Mouse (Mus musculus): ENCODE data around the gene Git1. TPM values are rescaled to one million over a fixed set of nuclear protein-coding genes. Genes with fewer than 3 reads are reported as not detected.

Git1 gene
- polyA plus RNA-seq, 1 experiment = 566 TPM

DNA sequence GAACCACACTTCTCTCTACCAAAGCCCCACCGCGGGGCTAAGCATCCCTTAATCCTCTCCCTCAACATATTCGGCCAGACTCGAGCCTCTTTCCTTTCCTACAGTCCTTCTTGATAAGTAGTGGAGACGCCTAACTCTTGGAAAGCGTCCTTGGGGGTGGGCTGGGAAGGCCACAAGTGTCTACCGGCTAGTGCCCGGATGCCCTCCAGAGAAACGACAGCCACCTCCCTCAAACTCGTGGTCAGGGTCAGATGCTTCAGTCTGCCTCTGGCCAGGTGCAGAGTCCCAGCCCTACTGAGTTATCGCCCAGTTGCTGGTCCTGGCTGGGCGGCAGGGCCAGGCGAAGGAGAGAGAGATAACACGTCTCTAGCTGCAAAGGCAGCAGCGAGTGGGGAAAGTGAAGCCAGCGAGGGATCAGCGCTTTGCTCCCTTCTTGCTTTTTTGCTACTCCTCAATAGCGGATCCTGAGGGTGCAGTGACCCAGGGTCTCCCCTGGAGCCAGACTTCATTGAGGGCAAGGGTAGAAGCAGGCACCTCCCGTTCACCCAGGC, 21.0 kb downstream of the Git1 start:
- Histone ChIP-seq H3K36me3 (ENCODE audit: control insufficient read depth, insufficient read depth, low read length) (no peaks in the 10 kb centered on the region), H3K4me1 (ENCODE audit: control insufficient read depth, insufficient read depth, low read length) (peaks cover 33% of the 10 kb centered on the region), H3K27me3 (ENCODE audit: control insufficient read depth, insufficient read depth, low read length) (no peaks in the 10 kb centered on the region), H3K27ac (ENCODE audit: control insufficient read depth, insufficient read depth, low read depth, low read length) (no peak overlapping the region), H3K4me3 (ENCODE audit: control insufficient read depth, low read depth, low read length) (peak overlapping the region; percentile 43)
- TF ChIP-seq POLR2A (IDR thresholded peaks at IDR 0.05; ENCODE audit: control insufficient read depth, low read depth, low read length) (no peak), CTCF (IDR thresholded peaks at IDR 0.05; ENCODE audit: control insufficient read depth, insufficient read depth, insufficient replicate concordance, low read depth, low read length) (no peak)

DNA sequence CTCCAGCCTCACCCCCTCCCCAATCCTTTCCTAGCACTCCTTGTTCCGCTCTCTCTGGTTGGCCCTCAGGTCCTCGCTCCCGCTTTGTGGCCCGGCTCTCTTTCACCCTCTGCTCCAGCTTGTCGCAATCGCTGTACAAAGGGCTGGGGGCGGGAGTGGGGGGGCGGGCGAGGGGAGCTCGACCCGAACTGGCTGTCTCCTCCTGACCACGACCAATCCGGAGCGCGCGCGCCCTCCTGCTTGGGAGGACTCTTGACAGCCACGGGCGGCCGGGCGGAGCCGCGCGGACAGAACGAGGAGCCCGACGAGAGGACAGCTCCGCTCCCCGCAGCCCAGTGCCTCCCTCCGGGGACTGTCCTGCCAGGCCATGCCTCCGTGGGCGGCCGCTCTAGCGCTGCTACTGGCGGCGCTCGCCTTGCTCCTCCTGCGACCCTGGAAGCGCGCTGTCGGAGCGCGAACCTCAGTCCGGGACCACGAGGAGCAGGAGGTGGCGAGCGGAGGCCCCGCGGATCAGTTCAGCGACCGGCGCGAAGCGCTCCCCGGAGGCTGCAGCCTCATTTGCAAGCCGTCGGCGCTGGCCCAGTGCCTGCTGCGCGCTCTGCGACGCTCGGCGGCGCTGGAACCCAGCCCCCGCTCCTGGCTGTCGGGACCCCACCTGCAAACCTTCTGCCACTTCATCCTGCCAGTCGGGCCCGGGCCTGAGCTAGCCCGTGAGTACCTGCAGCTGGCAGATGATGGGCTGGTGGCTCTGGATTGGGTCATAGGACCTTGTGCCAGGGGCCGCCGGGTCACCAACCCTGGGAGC, 21.7 kb downstream of the Git1 start, which contains the start of gene Abhd15:
TSS of gene Abhd15 (plus strand) at position 290 of the 805 bp plus-strand sequence.
- Histone ChIP-seq H3K4me1 (ENCODE audit: control insufficient read depth, insufficient read depth, low read length) (peaks cover 33% of the 10 kb centered on the region), H3K4me3 (ENCODE audit: control insufficient read depth, low read depth, low read length) (peak within 1 kb of the TSS; percentile 77), H3K36me3 (ENCODE audit: control insufficient read depth, insufficient read depth, low read length) (no peaks in the 10 kb centered on the region), H3K27me3 (ENCODE audit: control insufficient read depth, insufficient read depth, low read length) (no peaks in the 10 kb centered on the region), H3K27ac (ENCODE audit: control insufficient read depth, insufficient read depth, low read depth, low read length) (no peak within 1 kb of the TSS)
- TF ChIP-seq CTCF (IDR thresholded peaks at IDR 0.05; ENCODE audit: control insufficient read depth, insufficient read depth, insufficient replicate concordance, low read depth, low read length) (no peak), POLR2A (IDR thresholded peaks at IDR 0.05; ENCODE audit: control insufficient read depth, low read depth, low read length) (0 out of 2 replicates have a peak, but pooled peaks have one; percentile 40)

DNA sequence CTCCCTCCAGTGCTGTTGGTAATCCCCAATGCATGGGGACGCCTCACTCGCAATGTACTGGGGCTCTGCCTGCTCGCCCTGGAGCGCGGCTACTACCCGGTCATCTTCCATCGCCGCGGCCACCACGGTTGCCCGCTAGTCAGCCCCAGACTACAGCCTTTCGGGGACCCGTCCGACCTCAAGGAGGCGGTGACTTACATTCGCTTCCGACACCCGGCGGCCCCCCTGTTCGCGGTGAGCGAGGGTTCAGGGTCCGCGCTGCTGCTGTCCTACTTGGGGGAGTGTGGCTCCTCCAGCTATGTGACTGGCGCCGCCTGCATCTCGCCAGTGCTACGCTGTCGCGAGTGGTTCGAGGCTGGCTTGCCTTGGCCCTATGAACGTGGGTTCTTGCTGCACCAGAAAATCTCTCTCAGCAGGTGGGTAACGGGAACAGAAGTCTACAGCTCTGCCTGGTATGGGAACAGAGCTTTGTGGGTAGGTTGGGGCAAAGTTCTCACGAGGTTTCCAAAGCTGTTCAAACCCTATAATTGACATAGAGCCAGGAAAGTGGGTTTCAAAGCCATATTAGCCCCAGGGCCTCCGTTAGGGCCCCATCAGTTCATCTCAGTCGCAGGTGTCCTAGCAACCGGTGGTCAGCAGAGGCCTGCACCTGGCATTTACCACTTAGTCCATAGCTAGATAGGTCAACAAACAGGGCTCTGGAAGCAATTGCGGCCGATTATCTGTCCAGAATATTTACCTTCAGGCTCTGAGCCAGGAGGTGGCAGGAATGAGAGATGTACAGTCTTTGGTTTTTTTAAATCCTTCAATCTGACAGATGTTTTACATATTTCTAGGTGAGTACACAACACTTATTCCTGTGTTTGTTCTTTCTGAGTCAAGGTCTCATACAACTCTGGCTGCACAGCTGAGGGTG, 22.5 kb downstream of the Git1 start, which contains the start of gene Trp53i13:
TSS of gene Trp53i13 (minus strand) at position 344 of the 916 bp plus-strand sequence.
- Histone ChIP-seq H3K27me3 (ENCODE audit: control insufficient read depth, insufficient read depth, low read length) (no peaks in the 10 kb centered on the region), H3K4me1 (ENCODE audit: control insufficient read depth, insufficient read depth, low read length) (peaks cover 35% of the 10 kb centered on the region), H3K36me3 (ENCODE audit: control insufficient read depth, insufficient read depth, low read length) (no peaks in the 10 kb centered on the region), H3K27ac (ENCODE audit: control insufficient read depth, insufficient read depth, low read depth, low read length) (no peak within 1 kb of the TSS), H3K4me3 (ENCODE audit: control insufficient read depth, low read depth, low read length) (peak within 1 kb of the TSS; percentile 77)
- TF ChIP-seq POLR2A (IDR thresholded peaks at IDR 0.05; ENCODE audit: control insufficient read depth, low read depth, low read length) (no peak), CTCF (IDR thresholded peaks at IDR 0.05; ENCODE audit: control insufficient read depth, insufficient read depth, insufficient replicate concordance, low read depth, low read length) (no peak)

DNA sequence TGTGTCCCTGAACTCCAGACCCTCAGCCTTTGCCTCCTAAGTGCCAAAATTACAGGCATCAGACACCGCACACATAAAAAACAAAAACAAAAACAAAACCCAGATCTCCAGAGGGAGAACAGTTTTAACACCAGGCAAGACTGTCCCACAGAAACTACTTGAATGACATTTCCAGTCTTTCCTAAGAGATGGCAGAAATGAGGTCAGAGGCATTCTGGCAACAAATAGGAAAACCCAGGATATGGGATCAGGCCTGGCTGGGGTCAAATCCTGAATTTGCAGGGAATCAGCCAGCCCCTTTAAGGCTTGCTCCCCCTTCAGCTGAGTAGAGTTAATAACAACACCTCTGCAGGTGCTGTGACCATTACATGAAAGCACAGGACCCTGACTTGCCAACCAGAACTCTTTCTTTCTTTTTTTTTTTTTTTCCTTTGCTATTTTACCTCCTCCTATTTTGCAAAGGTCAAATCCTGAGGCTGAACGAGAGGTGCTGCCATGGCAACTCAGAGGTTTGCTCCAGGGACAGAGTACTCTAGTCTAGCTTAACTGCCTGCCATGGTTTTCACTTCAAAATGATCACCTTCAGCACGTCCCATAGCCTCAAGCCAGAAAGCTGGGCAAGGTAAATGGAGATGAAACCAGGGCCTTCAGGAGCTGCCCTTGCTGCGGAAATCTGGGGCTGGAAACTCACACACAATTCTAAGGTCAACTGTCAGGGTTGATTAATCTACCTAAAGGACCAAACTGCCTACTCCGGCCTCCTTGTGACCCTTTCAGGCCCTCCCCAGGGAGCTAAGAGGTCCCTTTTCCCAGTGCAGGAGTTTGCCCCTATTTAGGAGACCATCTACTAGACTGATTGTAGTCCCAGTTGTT, 23.4 kb downstream of the Git1 start:
- peaks cover 35% of the 10 kb centered on the region for H3K4me1 ChIP-seq (ENCODE audit: control insufficient read depth, insufficient read depth, low read length)
- no peaks in the 10 kb centered on the region for H3K36me3 ChIP-seq (ENCODE audit: control insufficient read depth, insufficient read depth, low read length)
- TF ChIP-seq POLR2A (IDR thresholded peaks at IDR 0.05; ENCODE audit: control insufficient read depth, low read depth, low read length) (no peak), CTCF (IDR thresholded peaks at IDR 0.05; ENCODE audit: control insufficient read depth, insufficient read depth, insufficient replicate concordance, low read depth, low read length) (no peak)
- no peak overlapping the region for H3K4me3 ChIP-seq (ENCODE audit: control insufficient read depth, low read depth, low read length)
- H3K27me3 ChIP-seq (ENCODE audit: control insufficient read depth, insufficient read depth, low read length) = no peaks in the 10 kb centered on the region
- H3K27ac ChIP-seq (ENCODE audit: control insufficient read depth, insufficient read depth, low read depth, low read length) = no peak overlapping the region

DNA sequence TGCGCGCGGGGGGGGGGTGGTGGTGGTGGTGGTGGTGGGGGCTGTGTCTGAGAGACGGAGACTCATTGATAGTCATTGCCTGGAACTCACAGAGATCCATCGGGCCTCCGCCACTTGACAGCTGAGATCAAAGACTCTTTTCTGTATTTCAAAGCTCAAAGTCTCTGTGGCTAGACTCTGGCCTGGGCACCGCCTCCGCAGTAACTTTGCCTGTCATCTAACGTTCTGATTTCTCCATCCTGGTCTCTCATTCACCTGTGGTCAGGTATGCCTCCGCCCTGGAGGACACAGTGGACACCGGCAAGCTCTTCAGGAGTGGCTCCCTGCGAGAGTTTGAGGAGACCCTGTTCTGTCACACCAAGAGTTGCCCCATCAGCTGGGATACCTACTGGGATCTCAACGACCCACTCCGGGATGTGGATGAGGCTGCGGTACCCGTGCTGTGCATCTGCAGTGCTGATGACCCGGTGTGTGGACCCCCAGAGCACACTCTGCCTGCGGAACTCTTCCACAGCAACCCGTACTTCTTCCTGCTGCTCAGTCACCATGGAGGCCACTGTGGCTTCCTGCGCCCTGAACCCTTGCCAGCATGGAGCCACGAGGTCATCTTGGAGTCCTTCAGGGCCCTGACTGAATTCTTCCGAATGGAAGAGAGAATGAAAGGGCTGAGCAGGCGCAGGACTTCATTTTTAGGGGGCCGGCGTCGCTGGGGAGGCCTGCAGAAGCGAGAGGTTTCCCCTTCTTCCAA, 24.9 kb downstream of the Git1 start:
- Histone ChIP-seq H3K27ac (ENCODE audit: control insufficient read depth, insufficient read depth, low read depth, low read length) (no peak overlapping the region), H3K4me3 (ENCODE audit: control insufficient read depth, low read depth, low read length) (no peak overlapping the region), H3K4me1 (ENCODE audit: control insufficient read depth, insufficient read depth, low read length) (peaks cover 32% of the 10 kb centered on the region), H3K36me3 (ENCODE audit: control insufficient read depth, insufficient read depth, low read length) (no peaks in the 10 kb centered on the region), H3K27me3 (ENCODE audit: control insufficient read depth, insufficient read depth, low read length) (no peaks in the 10 kb centered on the region)
- TF ChIP-seq POLR2A (IDR thresholded peaks at IDR 0.05; ENCODE audit: control insufficient read depth, low read depth, low read length) (no peak), CTCF (IDR thresholded peaks at IDR 0.05; ENCODE audit: control insufficient read depth, insufficient read depth, insufficient replicate concordance, low read depth, low read length) (no peak)

DNA sequence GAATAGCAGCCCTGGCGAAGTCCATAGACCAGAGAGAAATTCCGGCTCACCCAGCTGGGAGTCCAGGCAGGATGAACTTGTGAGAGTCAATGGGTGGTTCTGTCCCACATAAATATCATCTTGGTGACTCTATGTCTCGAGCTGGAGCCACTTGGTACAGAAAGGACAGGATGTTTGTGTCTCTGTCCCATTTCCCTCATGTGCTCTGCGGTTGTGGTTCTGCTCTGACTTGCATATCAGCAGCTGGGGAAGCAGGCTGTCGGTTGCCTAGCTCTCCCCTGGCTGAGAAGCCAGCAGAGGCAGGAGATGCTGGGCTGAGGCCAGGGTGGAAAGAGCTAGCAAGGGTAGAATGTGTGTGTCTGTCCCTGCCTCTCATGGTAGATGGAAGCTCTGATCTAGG, 25.7 kb downstream of the Git1 start, which contains the start of gene Gm10392:
TSS of gene Gm10392 (minus strand) at position 156 of the 400 bp plus-strand sequence.
- H3K36me3 ChIP-seq (ENCODE audit: control insufficient read depth, insufficient read depth, low read length) = no peaks in the 10 kb centered on the region
- H3K4me3 ChIP-seq (ENCODE audit: control insufficient read depth, low read depth, low read length) = no peak within 1 kb of the TSS
- H3K27ac ChIP-seq (ENCODE audit: control insufficient read depth, insufficient read depth, low read depth, low read length) = no peak within 1 kb of the TSS
- TF ChIP-seq POLR2A (IDR thresholded peaks at IDR 0.05; ENCODE audit: control insufficient read depth, low read depth, low read length) (no peak), CTCF (IDR thresholded peaks at IDR 0.05; ENCODE audit: control insufficient read depth, insufficient read depth, insufficient replicate concordance, low read depth, low read length) (no peak)
- no peaks in the 10 kb centered on the region for H3K27me3 ChIP-seq (ENCODE audit: control insufficient read depth, insufficient read depth, low read length)
- H3K4me1 ChIP-seq (ENCODE audit: control insufficient read depth, insufficient read depth, low read length) = peaks cover 26% of the 10 kb centered on the region
